Mouse (Mus musculus) ES-E14 (cell line): Measurements from ENCODE around the gene Kdelr3.

ENCODE experiments used
- CHD2 ChIP-seq: IDR thresholded peaks from 2 replicates; pipeline ENCODE4 v1.6.1; 2014; ENCODE audit warnings: mild to moderate bottlenecking, low read depth, low read length, inconsistent platforms
- HCFC1 ChIP-seq: IDR thresholded peaks from 2 replicates; pipeline ENCODE4 v1.6.1; 2012; ENCODE audit warnings: low read length, inconsistent platforms, borderline replicate concordance; ENCODE audit not compliant: insufficient read depth
- MAFK ChIP-seq: IDR thresholded peaks from 2 replicates; pipeline ENCODE4 v1.6.1; 2014; ENCODE audit warnings: mild to moderate bottlenecking, low read depth, low read length, inconsistent platforms; ENCODE audit not compliant: insufficient read depth
- ZC3H11A ChIP-seq: IDR thresholded peaks from 2 replicates; pipeline ENCODE4 v1.6.1; 2012; ENCODE audit warnings: low read depth, mild to moderate bottlenecking, inconsistent platforms, low read length, borderline replicate concordance
- ZNF384 ChIP-seq: IDR thresholded peaks from 2 replicates; pipeline ENCODE4 v1.6.1; 2012; ENCODE audit warnings: low read depth, low read length, inconsistent platforms

- TF ChIP-seq CHD2 (no peak), MAFK (no peak), ZC3H11A (no peak), ZNF384 (no peak), HCFC1 (no peak)
These were observed 31.1 kb downstream of the Kdelr3 start for GRCm38 (mm10) chr15:79547289-79547820.
